Mouse (Mus musculus) brain, embryonic 14.5 days (tissue): ENCODE data around the gene Plod3.

Experiments used
- CTCF ChIP-seq: fragments of 200-500 bp; IDR thresholded peaks from 2 replicates; pipeline ENCODE4 v1.5.1; 2012; ENCODE audit warnings: inconsistent platforms, mild to moderate bottlenecking, moderate library complexity, borderline replicate concordance; ENCODE audit not compliant: insufficient read depth, insufficient read length; ENCODE audit errors: extremely low read depth
- POLR2A ChIP-seq: fragments of 200-500 bp; IDR thresholded peaks from 2 replicates; pipeline ENCODE4 v1.6.1; 2012; ENCODE audit warnings: mild to moderate bottlenecking, inconsistent platforms, borderline replicate concordance; ENCODE audit not compliant: poor library complexity, insufficient read depth, insufficient read length, severe bottlenecking; ENCODE audit errors: extremely low read depth

DNA sequence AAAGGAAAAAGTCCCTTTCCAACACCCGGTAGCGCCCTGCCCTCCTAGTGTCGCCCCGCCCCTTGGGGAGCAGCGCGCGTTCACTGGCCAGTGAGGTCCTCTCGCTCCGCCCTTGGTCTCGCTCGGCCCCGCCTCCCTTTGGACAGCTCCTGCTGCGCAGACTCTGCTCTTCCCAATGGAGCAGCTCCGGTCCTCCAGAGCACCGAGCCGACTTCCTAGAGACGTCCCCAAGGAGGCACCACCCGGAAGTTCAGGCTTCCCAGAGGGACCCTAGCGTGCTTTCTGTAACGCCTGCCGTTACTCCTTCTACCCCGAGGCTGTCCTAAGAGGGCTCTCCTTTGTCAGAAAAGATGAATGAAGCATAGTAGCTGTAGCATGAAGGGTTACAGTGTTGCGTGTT is 33.8 kb upstream of the Plod3 start, which contains the start of gene Fis1:
- peak; percentile 57; the same call in 1 of the 2 replicates for TF ChIP-seq POLR2A
- TF ChIP-seq CTCF = no peak
